Mouse (Mus musculus) hindbrain, embryonic 12.5 days (tissue): ENCODE measurements around the gene Jmjd7. TPM values are rescaled to one million over a fixed set of nuclear protein-coding genes. Genes with fewer than 3 reads are reported as not detected.

Experiments used
- ATAC-seq: fragments of 200-750 bp; cut with Nextera tagmentation; 2 replicates; pipeline ENCODE4 v1.8.0; 2017; ENCODE audit warnings: moderate TSS enrichment; ENCODE audit not compliant: low FRiP score
- H3K27ac ChIP-seq: fragments of 300-500 bp; sonication (generic); 2 replicates; pipeline ENCODE4 v1.5.1; 2016; ENCODE audit warnings: mild to moderate bottlenecking
- H3K27me3 ChIP-seq: fragments of 300-500 bp; sonication (generic); 2 replicates; pipeline ENCODE4 v1.6.1; 2016; ENCODE audit warnings: mild to moderate bottlenecking
- H3K36me3 ChIP-seq: fragments of 300-500 bp; sonication (generic); 2 replicates; pipeline ENCODE4 v1.6.1; 2016; ENCODE audit warnings: mild to moderate bottlenecking
- H3K4me1 ChIP-seq: fragments of 300-500 bp; sonication (generic); 2 replicates; pipeline ENCODE4 v1.6.1; 2016
- H3K4me2 ChIP-seq: fragments of 300-500 bp; sonication (generic); replicated peaks from 2 replicates; pipeline ENCODE4 v1.6.1; 2016; ENCODE audit warnings: mild to moderate bottlenecking
- H3K4me3 ChIP-seq: fragments of 300-500 bp; sonication (generic); 2 replicates; pipeline ENCODE4 v1.5.1; 2016; ENCODE audit warnings: mild to moderate bottlenecking
- H3K9ac ChIP-seq: fragments of 300-500 bp; sonication (generic); 2 replicates; pipeline ENCODE4 v1.6.1; 2016; ENCODE audit warnings: mild to moderate bottlenecking, moderate library complexity
- H3K9me3 ChIP-seq: fragments of 300-500 bp; sonication (generic); replicated peaks from 2 replicates; pipeline ENCODE4 v1.6.1; 2016; ENCODE audit warnings: mild to moderate bottlenecking
- WGBS: fragments of 180-500 bp; shearing (Covaris S2); methylation state at CpG from one replicate; pipeline ENCODE4 v1.1.7; 2016; 5-methylcytosine and 5-hydroxymethylcytosine counted together
- microRNA-seq: library from miRNA; unstranded; fragments of <30 nt; microRNA quantifications from one replicate; pipeline ENCODE4, GENCODE M21; 2017
- polyA plus RNA-seq: library from polyadenylated mRNA; unstranded; fragments of >200 nt; fragmentation: Nextera tagmentation; extraction: Ambion mirVana; gene quantifications from 2 replicates; pipeline ENCODE4 v1.2.1, GENCODE M21; 2016

Jmjd7 gene
- polyA plus RNA-seq, 1 experiment from 2014 or later: 22.2 TPM

- no peaks in the 10 kb centered on the region for H3K27me3 ChIP-seq
- no peak overlapping the region for H3K27ac ChIP-seq
- peaks cover 13% of the 10 kb centered on the region for H3K4me1 ChIP-seq
- no peak overlapping the region for H3K9ac ChIP-seq
- 90% methylated on average over 10 of the region's 10 CpGs for WGBS
- H3K36me3 ChIP-seq: no peaks in the 10 kb centered on the region
- no peaks in the 10 kb centered on the region for H3K9me3 ChIP-seq
- H3K4me3 ChIP-seq: no peak overlapping the region
- no peak overlapping the region for H3K4me2 ChIP-seq
- no peak for ATAC-seq
These were observed 38.0 kb downstream of the Jmjd7 start for GRCm38 (mm10) chr2:120065243-120065642.

- no peak overlapping the region for H3K4me3 ChIP-seq
- no peaks in the 10 kb centered on the region for H3K27me3 ChIP-seq
- H3K4me2 ChIP-seq: no peak overlapping the region
- H3K9me3 ChIP-seq: no peaks in the 10 kb centered on the region
- no peak for ATAC-seq
- H3K9ac ChIP-seq: no peak overlapping the region
- peaks cover 12% of the 10 kb centered on the region for H3K4me1 ChIP-seq
- 77% methylated on average over 3 of the region's 3 CpGs for WGBS
- H3K27ac ChIP-seq: no peak overlapping the region
- H3K36me3 ChIP-seq: no peaks in the 10 kb centered on the region
These were observed 38.9 kb downstream of the Jmjd7 start for GRCm38 (mm10) chr2:120066224-120066623.

GRCm38 (mm10) chr2:120068555-120069465 is 41.5 kb downstream of the Jmjd7 start:
- H3K9ac ChIP-seq: 0 out of 2 replicates have a peak overlapping the region, but pooled peaks have one; percentile 18
- H3K27me3 ChIP-seq: no peaks in the 10 kb centered on the region
- H3K36me3 ChIP-seq: no peaks in the 10 kb centered on the region
- no peak overlapping the region for H3K27ac ChIP-seq
- H3K4me1 ChIP-seq: peaks cover 12% of the 10 kb centered on the region
- no peaks in the 10 kb centered on the region for H3K9me3 ChIP-seq
- ATAC-seq: peak; percentile 45; the same call in 1 of the 2 replicates
- H3K4me2 ChIP-seq: no peak overlapping the region
- no peak overlapping the region for H3K4me3 ChIP-seq
- WGBS: 44% methylated on average over 16 of the region's 16 CpGs

- no peak overlapping the region for H3K9ac ChIP-seq
- H3K4me3 ChIP-seq: no peak overlapping the region
- ATAC-seq: no peak
- peaks cover 5% of the 10 kb centered on the region for H3K27me3 ChIP-seq
- H3K36me3 ChIP-seq: no peaks in the 10 kb centered on the region
- H3K4me1 ChIP-seq: peaks cover 12% of the 10 kb centered on the region
- 65% methylated on average over 8 of the region's 8 CpGs for WGBS
- no peaks in the 10 kb centered on the region for H3K9me3 ChIP-seq
- no peak overlapping the region for H3K27ac ChIP-seq
- H3K4me2 ChIP-seq: no peak overlapping the region
These were observed 42.2 kb downstream of the Jmjd7 start for GRCm38 (mm10) chr2:120069466-120069990.

- WGBS: 92% methylated on average over 4 of the region's 4 CpGs
These were observed 46.8 kb downstream of the Jmjd7 start for GRCm38 (mm10) chr2:120074096-120074495.

GRCm38 (mm10) chr2:120076076-120076705 is 48.9 kb downstream of the Jmjd7 start:
- H3K27ac ChIP-seq: no peak overlapping the region
- H3K4me1 ChIP-seq: peaks cover 10% of the 10 kb centered on the region
- WGBS: 2% methylated on average over 36 of the region's 36 CpGs
- peak; percentile 56 for ATAC-seq
- H3K27me3 ChIP-seq: peaks cover 37% of the 10 kb centered on the region
- peak overlapping the region; percentile 35 for H3K4me3 ChIP-seq
- H3K36me3 ChIP-seq: no peaks in the 10 kb centered on the region
- H3K9me3 ChIP-seq: no peaks in the 10 kb centered on the region
- peak overlapping the region; percentile 41 for H3K9ac ChIP-seq
- peak overlapping the region; percentile 58 for H3K4me2 ChIP-seq

More at GRCm38 (mm10) chr2:120074096-120074495, 46.8 kb downstream of the Jmjd7 start:
- Histone ChIP-seq H3K9ac (no peak overlapping the region), H3K4me3 (no peak overlapping the region), H3K4me1 (peaks cover 10% of the 10 kb centered on the region), H3K36me3 (no peaks in the 10 kb centered on the region), H3K4me2 (no peak overlapping the region), H3K27ac (no peak overlapping the region), H3K9me3 (no peaks in the 10 kb centered on the region), H3K27me3 (peaks cover 35% of the 10 kb centered on the region)
- ATAC-seq: no peak

Small RNA genes lying within 50 kb of the gene (microRNA-seq; reads per million reads assigned to microRNA genes)
- not detected for gene Mir7665

Other genes starting within 250 kb of the Jmjd7 start
- gene Rpap1, start 239.9 kb upstream of the Jmjd7 start, polyA plus RNA-seq: 29.3 and 31.0 TPM in 2 replicates
- 27.1 and 27.8 TPM in 2 replicates for gene Tyro3, start 229.8 kb upstream of the Jmjd7 start, polyA plus RNA-seq
- 40.1 and 42.4 TPM in 2 replicates for gene Mga, start 130.3 kb upstream of the Jmjd7 start, polyA plus RNA-seq
- gene Mapkbp1, start 54.8 kb upstream of the Jmjd7 start, polyA plus RNA-seq: 5.6 and 6.0 TPM in 2 replicates
- gene Gm28042, start within 50 bp of the Jmjd7 start, polyA plus RNA-seq: 5.5 and 6.1 TPM in 2 replicates
- gene Pla2g4b, start 5.9 kb downstream of the Jmjd7 start, polyA plus RNA-seq: 5.0 and 6.3 TPM in 2 replicates
- gene Ehd4, start 127.1 kb downstream of the Jmjd7 start, polyA plus RNA-seq: 17.2 and 21.8 TPM in 2 replicates
- 0.14 and 0.35 TPM in 2 replicates for gene Pla2g4e, start 217.9 kb downstream of the Jmjd7 start, polyA plus RNA-seq